Mouse (Mus musculus) limb, embryonic 14.5 days (tissue): ENCODE data around the gene Mrps5. TPM values are rescaled to one million over a fixed set of nuclear protein-coding genes. Genes with fewer than 3 reads are reported as not detected.
A peak's percentile ranks its signal among the peaks of the same experiment; 100 is the strongest.

Source experiments
- ATAC-seq: fragments of 200-750 bp; cut with Nextera tagmentation; 2 replicates; pipeline ENCODE4 v1.8.0; 2017; ENCODE audit warnings: low read depth, moderate number of reproducible peaks, moderate TSS enrichment; ENCODE audit not compliant: low FRiP score
- DNase-seq: peaks from one replicate; pipeline ENCODE4 v3.0.0-alpha.2; 2015; ENCODE audit warnings: low spot score
- H3K27ac ChIP-seq: fragments of 300-500 bp; sonication (generic); replicated peaks from 2 replicates; pipeline ENCODE4 v1.5.1; 2014; ENCODE audit warnings: low read depth, mild to moderate bottlenecking, low read length, moderate library complexity, mixed read lengths
- H3K27me3 ChIP-seq: fragments of 300-500 bp; sonication (generic); 2 replicates; pipeline ENCODE4 v1.6.1; 2014; ENCODE audit warnings: low read length, mixed read lengths; ENCODE audit not compliant: control insufficient read depth, insufficient read depth
- H3K36me3 ChIP-seq: fragments of 300-500 bp; sonication (generic); 2 replicates; pipeline ENCODE4 v1.6.1; 2014; ENCODE audit warnings: mild to moderate bottlenecking, low read length, moderate library complexity, mixed read lengths; ENCODE audit not compliant: control insufficient read depth, insufficient read depth
- H3K4me1 ChIP-seq: fragments of 300-500 bp; sonication (generic); 2 replicates; pipeline ENCODE4 v1.6.1; 2014; ENCODE audit warnings: antibody characterized with exemption, low read length, mixed read lengths; ENCODE audit not compliant: control insufficient read depth, insufficient read depth
- H3K4me2 ChIP-seq: fragments of 300-500 bp; sonication (generic); replicated peaks from 2 replicates; pipeline ENCODE4 v1.6.1; 2014; ENCODE audit warnings: low read depth, mild to moderate bottlenecking, low read length, moderate library complexity; ENCODE audit not compliant: severe bottlenecking
- H3K4me3 ChIP-seq: fragments of 300-500 bp; sonication (generic); replicated peaks from 2 replicates; pipeline ENCODE4 v1.5.1; 2014; ENCODE audit warnings: low read length
- H3K9ac ChIP-seq: fragments of 300-500 bp; sonication (generic); 2 replicates; pipeline ENCODE4 v1.6.1; 2014; ENCODE audit warnings: mild to moderate bottlenecking, low read depth, low read length, moderate library complexity; ENCODE audit not compliant: severe bottlenecking
- H3K9me3 ChIP-seq: fragments of 300-500 bp; sonication (generic); 2 replicates; pipeline ENCODE4 v1.6.1; 2016; ENCODE audit warnings: low read length; ENCODE audit not compliant: control insufficient read depth
- POLR2A ChIP-seq: fragments of 200-500 bp; IDR thresholded peaks from 2 replicates; pipeline ENCODE4 v1.8.0; 2012; ENCODE audit warnings: inconsistent platforms, mild to moderate bottlenecking, moderate library complexity, borderline replicate concordance; ENCODE audit not compliant: insufficient read depth, insufficient read length; ENCODE audit errors: extremely low read depth
- WGBS: fragments of 180-500 bp; shearing (Covaris S2); extraction: QIAGEN DNeasy Blood & Tissue Kit; methylation state at CpG from one replicate; pipeline ENCODE4 v1.1.7; 2014; 5-methylcytosine and 5-hydroxymethylcytosine counted together
- polyA plus RNA-seq, 2 experiments: library from polyadenylated mRNA; depleted of rRNA in 1 of 2; stranded (reverse) in 1 of 2; unstranded in 1 of 2; fragments of >200 nt; fragmentation: Nextera tagmentation in 1 of 2; extraction: Ambion mirVana in 1 of 2; gene quantifications; 2 replicates each; pipeline versions ENCODE4 v1.2.1 to v1.2.3; 2012 to 2014

The Mrps5 gene
- polyA plus RNA-seq, 2 experiments: 102 to 118 TPM

DNA sequence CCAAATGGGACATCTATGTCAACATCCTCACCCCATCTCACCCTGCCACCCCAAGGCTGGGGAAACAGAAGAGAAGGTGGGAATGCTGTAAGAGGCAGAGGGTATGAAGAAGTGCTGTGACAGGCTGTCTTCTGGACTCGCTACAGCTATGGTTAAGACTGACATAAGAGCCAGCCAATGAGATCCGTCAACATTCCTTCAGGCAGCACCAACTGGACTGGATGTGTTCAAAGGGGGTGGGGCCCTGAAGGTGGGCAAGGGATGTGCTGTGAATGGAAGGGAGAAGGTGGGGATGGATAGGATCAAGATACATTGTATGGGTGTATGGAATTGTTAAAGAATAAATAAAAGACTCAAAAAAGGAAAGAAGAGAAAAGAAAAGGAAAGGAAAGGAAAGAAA, 45.6 kb downstream of the Mrps5 start:
- no peak for DNase-seq
- ATAC-seq: no peak
- Histone ChIP-seq H3K4me2 (no peak overlapping the region), H3K27me3 (no peaks in the 10 kb centered on the region), H3K4me3 (no peak overlapping the region), H3K9ac (no peak overlapping the region), H3K36me3 (no peaks in the 10 kb centered on the region), H3K9me3 (no peaks in the 10 kb centered on the region), H3K27ac (no peak overlapping the region), H3K4me1 (no peaks in the 10 kb centered on the region)
- no peak for TF ChIP-seq POLR2A
- 58% methylated on average over 2 of the region's 2 CpGs for WGBS

GRCm38 (mm10) chr2:127635581-127635980, 48.6 kb downstream of the Mrps5 start:
- H3K9ac ChIP-seq: no peak overlapping the region
- DNase-seq (no peak), ATAC-seq (no peak)
- no peak overlapping the region for H3K27ac ChIP-seq
- no peaks in the 10 kb centered on the region for H3K36me3 ChIP-seq
- no peak overlapping the region for H3K4me2 ChIP-seq
- no peaks in the 10 kb centered on the region for H3K27me3 ChIP-seq
- H3K4me1 ChIP-seq: no peaks in the 10 kb centered on the region
- H3K9me3 ChIP-seq: no peaks in the 10 kb centered on the region
- no peak for TF ChIP-seq POLR2A
- no peak overlapping the region for H3K4me3 ChIP-seq
- 50% methylated on average over 6 of the region's 6 CpGs for WGBS

DNA sequence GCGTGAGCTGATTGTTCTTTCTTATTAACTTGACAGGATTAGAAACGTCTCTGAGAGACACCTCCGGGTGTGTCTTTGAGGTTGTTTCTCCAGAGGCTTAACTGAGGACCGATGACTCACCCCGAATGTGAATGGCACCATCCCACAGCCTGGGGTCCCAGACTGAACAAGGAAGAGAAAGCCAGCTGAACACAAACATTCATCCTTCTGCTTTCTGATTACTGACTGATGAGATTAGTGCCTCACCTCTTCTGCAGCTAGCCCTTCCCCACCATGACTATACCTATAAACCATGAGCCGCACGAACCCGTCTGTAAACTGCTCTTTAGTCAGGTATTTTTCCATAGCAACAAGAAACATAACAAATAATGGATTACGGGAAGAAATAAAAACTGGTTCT, 52.0 kb downstream of the Mrps5 start:
- peaks cover 8% of the 10 kb centered on the region for H3K4me1 ChIP-seq
- no peak overlapping the region for H3K4me2 ChIP-seq
- H3K9ac ChIP-seq: no peak overlapping the region
- WGBS: 65% methylated on average over 9 of the region's 9 CpGs
- no peaks in the 10 kb centered on the region for H3K9me3 ChIP-seq
- no peak overlapping the region for H3K27ac ChIP-seq
- DNase-seq: no peak
- no peaks in the 10 kb centered on the region for H3K36me3 ChIP-seq
- no peaks in the 10 kb centered on the region for H3K27me3 ChIP-seq
- no peak for ATAC-seq
- no peak overlapping the region for H3K4me3 ChIP-seq
- no peak for TF ChIP-seq POLR2A

DNA sequence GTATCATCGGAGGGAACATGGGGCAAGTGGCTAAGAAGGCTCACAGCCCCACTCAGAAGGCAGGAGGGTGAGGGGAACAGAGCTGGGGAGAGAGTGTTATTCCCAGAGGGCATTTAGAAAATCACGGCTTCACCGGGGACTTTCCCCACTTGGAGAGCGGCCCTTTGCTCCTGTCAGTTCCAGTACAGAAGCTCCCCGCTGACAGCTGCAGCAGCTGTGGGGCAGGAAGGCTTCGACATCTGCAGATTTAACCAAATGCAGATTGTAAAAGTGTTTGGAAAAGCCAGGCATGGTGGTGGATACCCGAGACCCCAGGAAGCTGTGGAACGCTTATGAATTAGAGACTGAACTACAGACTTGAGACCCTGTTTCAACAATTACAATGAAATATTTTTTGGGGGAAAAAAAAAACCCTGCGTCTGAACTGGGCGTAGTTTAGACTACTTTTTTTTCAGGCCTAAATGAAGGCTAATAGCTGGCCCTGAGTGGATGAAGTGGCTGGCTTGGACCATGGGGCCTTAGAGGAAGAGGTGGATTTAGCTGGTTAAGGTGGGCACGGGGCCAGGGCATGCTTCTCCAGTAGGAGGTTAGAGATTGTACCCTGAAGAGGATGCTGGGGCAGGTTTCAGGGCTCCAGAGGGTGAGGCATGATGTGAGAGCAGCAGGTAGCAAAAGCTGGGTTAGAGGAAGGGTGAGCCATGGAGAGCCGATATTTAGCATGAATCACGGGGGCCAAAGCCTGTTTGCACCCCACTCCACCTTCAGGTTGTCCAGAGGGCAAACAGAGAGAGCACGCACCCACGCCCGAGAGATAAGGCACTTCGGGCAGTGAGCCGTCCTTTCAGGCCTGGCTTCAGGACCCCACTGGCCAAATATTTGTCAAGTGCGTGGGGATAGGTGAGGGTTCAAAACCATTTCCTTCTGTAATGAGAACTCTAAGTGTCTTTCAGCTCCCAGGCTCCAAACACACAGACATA, 57.0 kb downstream of the Mrps5 start:
- DNase-seq: peak; percentile 50
- Histone ChIP-seq H3K27me3 (no peaks in the 10 kb centered on the region), H3K27ac (0 out of 2 replicates have a peak overlapping the region, but pooled peaks have one; percentile 33), H3K4me1 (peaks cover 17% of the 10 kb centered on the region), H3K9me3 (no peaks in the 10 kb centered on the region), H3K4me2 (peak overlapping the region; percentile 13; the same call in 1 of the 2 replicates), H3K4me3 (no peak overlapping the region), H3K36me3 (no peaks in the 10 kb centered on the region), H3K9ac (no peak overlapping the region)
- peak; percentile 82; the same call in 1 of the 2 replicates for ATAC-seq
- WGBS: 39% methylated on average over 19 of the region's 19 CpGs
- TF ChIP-seq POLR2A: no peak

- ATAC-seq (no peak), DNase-seq (no peak)
- Histone ChIP-seq H3K36me3 (no peaks in the 10 kb centered on the region), H3K9ac (no peak overlapping the region), H3K9me3 (no peaks in the 10 kb centered on the region), H3K4me3 (no peak overlapping the region), H3K27me3 (no peaks in the 10 kb centered on the region), H3K4me1 (peaks cover 17% of the 10 kb centered on the region), H3K27ac (no peak overlapping the region), H3K4me2 (no peak overlapping the region)
- TF ChIP-seq POLR2A: no peak
- WGBS: 74% methylated on average over 5 of the region's 5 CpGs
Observed at GRCm38 (mm10) chr2:127646875-127647274, 59.9 kb downstream of the Mrps5 start.
